ENCODE assay signal across 12 mouse cellular contexts in genomic region chr3:78594718-78595236, GRCm38 (mm10).
A peak's percentile ranks its signal among the peaks of the same experiment; 100 is the strongest.
DNase-seq lines count a peak whose midpoint lies in the region; ATAC-seq and TF ChIP-seq lines count a peak whose summit lies in the region.
"Had no signal": no experiment of that assay in that cellular context is flagged by ENCODE, and none has a peak within 500 bp of the region (broad histone marks: within the 10 kb centered on the region; RNA-seq: fewer than 3 reads in every experiment).

No protein-coding gene starts in this region.

- H3K27ac ChIP-seq in kidney, embryonic 14.5 days (ENCODE audit: low read depth, low read length), result no peak overlapping the region
- H3K27ac ChIP-seq in kidney, adult 2 months (ENCODE audit: insufficient read depth, low read depth, low read length), result no peak overlapping the region
- no peak overlapping the region for H3K27ac ChIP-seq in forebrain, embryonic 12.5 days
- H3K27ac ChIP-seq in neural tube, embryonic 11.5 days (ENCODE audit: low read depth, low read length), result no peak overlapping the region

- no peaks in the 10 kb centered on the region for H3K27me3 ChIP-seq in kidney, embryonic 14.5 days (ENCODE audit: control insufficient read depth, insufficient read depth, low read length)
- no peaks in the 10 kb centered on the region for H3K27me3 ChIP-seq in kidney, adult 2 months (replicated peaks; ENCODE audit: control insufficient read depth, insufficient read depth, low read length)
- H3K27me3 ChIP-seq in forebrain, embryonic 12.5 days, result no peaks in the 10 kb centered on the region
- no peaks in the 10 kb centered on the region for H3K27me3 ChIP-seq in neural tube, embryonic 11.5 days (ENCODE audit: control insufficient read depth, insufficient read depth, low read length)

- no peak for TF ChIP-seq CTCF in kidney, adult 2 months (conservative IDR thresholded peaks at IDR 0.05; ENCODE audit: insufficient read depth, insufficient read length, low read depth, low read length)

- no peak for DNase-seq in kidney, adult 2 months
- peak; percentile 87 for DNase-seq in hindlimb bud, embryonic 11.5 days (ENCODE audit: extremely low spot score, low read depth, low spot score)
- peak; percentile 54 for DNase-seq in neural tube, embryonic 11.5 days (ENCODE audit: low spot score)
- no peak for DNase-seq in ovary, postnatal 36 days (ENCODE audit: low spot score)
- no peak for DNase-seq in lung, postnatal 36 days
- no peak for DNase-seq in adrenal gland, postnatal 36 days
- DNase-seq: cerebellum, adult 11-12 months; gastrocnemius, postnatal 14 days; thymus, adult 18-20 months had no signal

- no peaks in the 10 kb centered on the region for H3K9me3 ChIP-seq in kidney, embryonic 14.5 days (ENCODE audit: control insufficient read depth, low read length)
- no peaks in the 10 kb centered on the region for H3K9me3 ChIP-seq in forebrain, embryonic 12.5 days
- H3K9me3 ChIP-seq in neural tube, embryonic 11.5 days (ENCODE audit: control insufficient read depth, low read length), result no peaks in the 10 kb centered on the region

- H3K9ac ChIP-seq in kidney, embryonic 14.5 days (ENCODE audit: low read depth, low read length), result no peak overlapping the region
- no peak overlapping the region for H3K9ac ChIP-seq in forebrain, embryonic 12.5 days
- H3K9ac ChIP-seq in neural tube, embryonic 11.5 days (ENCODE audit: low read length), result no peak overlapping the region

- WGBS in kidney, embryonic 14.5 days, result 8% methylated on average over 6 of the region's 6 CpGs
- 25% methylated on average over 6 of the region's 6 CpGs for WGBS in kidney, adult 2 months
- 21% methylated on average over 6 of the region's 6 CpGs for WGBS in forebrain, embryonic 12.5 days
- 18% methylated on average over 6 of the region's 6 CpGs for WGBS in neural tube, embryonic 11.5 days

- no peak overlapping the region for H3K4me2 ChIP-seq in kidney, embryonic 14.5 days (replicated peaks; ENCODE audit: low read depth, low read length)
- no peak overlapping the region for H3K4me2 ChIP-seq in forebrain, embryonic 12.5 days
- H3K4me2 ChIP-seq in neural tube, embryonic 11.5 days (ENCODE audit: low read depth), result no peak overlapping the region

- peak; percentile 92 for ATAC-seq in kidney, embryonic 14.5 days (ENCODE audit: low FRiP score, low TSS enrichment)
- peak; percentile 81 for ATAC-seq in forebrain, embryonic 12.5 days (ENCODE audit: low FRiP score)
- no peak; the same call in 1 of the 2 replicates for ATAC-seq in neural tube, embryonic 11.5 days (ENCODE audit: insufficient read depth, low FRiP score, low TSS enrichment)
- ATAC-seq: CD4-positive, CD25-positive, alpha-beta regulatory T cell, adult 4 months had no signal

- 0 out of 2 replicates have a peak, but pooled peaks cover 5% of the 10 kb centered on the region for H3K4me1 ChIP-seq in kidney, embryonic 14.5 days (ENCODE audit: control insufficient read depth, insufficient read depth, low read length)
- H3K4me1 ChIP-seq in kidney, adult 2 months (ENCODE audit: control insufficient read depth, insufficient read depth, low read length), result no peaks in the 10 kb centered on the region
- H3K4me1 ChIP-seq in forebrain, embryonic 12.5 days, result peaks cover 7% of the 10 kb centered on the region; the same call in 1 of the 2 replicates
- H3K4me1 ChIP-seq in neural tube, embryonic 11.5 days (ENCODE audit: control insufficient read depth, insufficient read depth, low read length), result no peaks in the 10 kb centered on the region

- no peaks in the 10 kb centered on the region for H3K36me3 ChIP-seq in kidney, embryonic 14.5 days (ENCODE audit: control insufficient read depth, insufficient read depth, low read length)
- no peaks in the 10 kb centered on the region for H3K36me3 ChIP-seq in kidney, adult 2 months (ENCODE audit: control insufficient read depth, insufficient read depth, low read length)
- H3K36me3 ChIP-seq in forebrain, embryonic 12.5 days (replicated peaks), result no peaks in the 10 kb centered on the region
- no peaks in the 10 kb centered on the region for H3K36me3 ChIP-seq in neural tube, embryonic 11.5 days (ENCODE audit: control insufficient read depth, insufficient read depth, low read length)

- no peak for TF ChIP-seq POLR2A in kidney, adult 2 months (IDR thresholded peaks at IDR 0.05; ENCODE audit: low read depth, low read length)

- no peak overlapping the region for H3K4me3 ChIP-seq in kidney, embryonic 14.5 days (ENCODE audit: low read length)
- H3K4me3 ChIP-seq in kidney, adult 2 months (ENCODE audit: insufficient read depth, low read depth, low read length), result no peak overlapping the region
- H3K4me3 ChIP-seq in forebrain, embryonic 12.5 days (replicated peaks), result no peak overlapping the region
- no peak overlapping the region for H3K4me3 ChIP-seq in neural tube, embryonic 11.5 days (ENCODE audit: low read depth, low read length)

Comparison
In these comparisons a context has a peak if more than half of its experiments do, and no peak if none do; other contexts are left out.
1. DNase-seq: peak in hindlimb bud, embryonic 11.5 days (single experiment) and neural tube, embryonic 11.5 days (single experiment); none in kidney, adult 2 months (single experiment), ovary, postnatal 36 days (single experiment), lung, postnatal 36 days (single experiment) and adrenal gland, postnatal 36 days (0 of 2).